Mouse (Mus musculus) kidney, adult 2 months (tissue): Measurements from ENCODE around the gene Ttc3. TPM values are rescaled to one million over a fixed set of nuclear protein-coding genes. Genes with fewer than 3 reads are reported as not detected.

Source experiments
- DNase-seq: peaks from one replicate; pipeline ENCODE4 v3.0.0; 2021
- H3K27ac ChIP-seq: fragments of 200-500 bp; 2 replicates; pipeline ENCODE4 v1.5.1; 2012; ENCODE audit warnings: low read depth, low read length, control low read depth, inconsistent platforms; ENCODE audit not compliant: insufficient read depth
- H3K27me3 ChIP-seq: fragments of 200-500 bp; replicated peaks from 2 replicates; pipeline ENCODE4 v1.6.1; 2012; ENCODE audit warnings: mild to moderate bottlenecking, moderate library complexity, low read length, inconsistent platforms; ENCODE audit not compliant: control insufficient read depth, insufficient read depth
- H3K36me3 ChIP-seq: fragments of 200-500 bp; 2 replicates; pipeline ENCODE4 v1.6.1; 2012; ENCODE audit warnings: mild to moderate bottlenecking, moderate library complexity, low read length, inconsistent platforms; ENCODE audit not compliant: control insufficient read depth, insufficient read depth
- H3K4me1 ChIP-seq: fragments of 200-500 bp; 2 replicates; pipeline ENCODE4 v1.6.1; 2011; ENCODE audit warnings: low read length; ENCODE audit not compliant: control insufficient read depth, insufficient read depth
- H3K4me3 ChIP-seq: fragments of 200-500 bp; 2 replicates; pipeline ENCODE4 v1.5.1; 2011; ENCODE audit warnings: mild to moderate bottlenecking, low read depth, low read length, control low read depth; ENCODE audit not compliant: insufficient read depth
- CTCF ChIP-seq: fragments of 200-500 bp; conservative IDR thresholded peaks from 2 replicates; pipeline ENCODE4 v1.5.1; 2011; ENCODE audit warnings: low read depth, mild to moderate bottlenecking, control low read depth, low read length, moderate library complexity, mixed read lengths; ENCODE audit not compliant: insufficient read depth, insufficient read length
- POLR2A ChIP-seq: fragments of 200-500 bp; IDR thresholded peaks from one replicate; pipeline ENCODE4 v1.6.1; 2011; ENCODE audit warnings: low read depth, low read length, control low read depth
- WGBS: fragments of 180-500 bp; shearing (Covaris S2); methylation state at CpG from one replicate; pipeline ENCODE4 v1.1.7; 2018; 5-methylcytosine and 5-hydroxymethylcytosine counted together
- polyA plus RNA-seq: library from polyadenylated mRNA; depleted of rRNA; stranded (reverse); fragments of >200 nt; gene quantifications from 2 replicates; pipeline ENCODE4 v1.2.3, GENCODE M21; 2012; rRNA removed

The Ttc3 gene
- polyA plus RNA-seq: 22.2 and 24.3 TPM in 2 replicates

- no peaks in the 10 kb centered on the region; the same call in 1 of the 2 replicates for H3K36me3 ChIP-seq
- peak; percentile 94 for DNase-seq
- peak within 1 kb of the TSS; percentile 83 for H3K4me3 ChIP-seq
- WGBS: under 1% methylated on average over 79 of the region's 79 CpGs
- TF ChIP-seq POLR2A (peak; percentile 46), CTCF (no peak)
- peak within 1 kb of the TSS; percentile 99 for H3K27ac ChIP-seq
- H3K27me3 ChIP-seq: no peaks in the 10 kb centered on the region
- peaks cover 6% of the 10 kb centered on the region; the same call in 1 of the 2 replicates for H3K4me1 ChIP-seq
Observed at GRCm38 (mm10) chr16:94370173-94370914, at the start of gene Ttc3. Gene Ttc3, plus strand, starts transcription at chr16:94370618.

DNA sequence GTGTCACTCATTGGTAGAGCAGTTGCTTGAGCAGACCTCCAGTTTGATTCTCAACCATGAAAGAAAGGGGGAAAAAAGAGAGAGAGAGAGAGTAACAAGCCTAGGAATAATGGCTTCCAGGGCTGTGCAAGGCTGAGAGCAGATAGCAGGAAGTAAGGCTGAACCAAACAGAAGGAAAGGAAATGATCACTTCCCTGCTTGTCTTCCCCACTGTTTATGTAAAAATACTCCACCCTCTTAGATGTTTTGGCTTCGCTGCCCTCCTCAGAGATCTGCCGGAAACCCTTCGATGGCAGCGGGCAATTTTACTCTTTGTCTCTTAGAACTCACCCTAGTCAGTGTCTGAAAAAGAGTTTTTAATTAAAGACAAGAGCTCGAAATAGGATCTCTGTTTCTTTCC, 46.7 kb upstream of the Ttc3 start:
- H3K27ac ChIP-seq: peak overlapping the region; percentile 68

DNA sequence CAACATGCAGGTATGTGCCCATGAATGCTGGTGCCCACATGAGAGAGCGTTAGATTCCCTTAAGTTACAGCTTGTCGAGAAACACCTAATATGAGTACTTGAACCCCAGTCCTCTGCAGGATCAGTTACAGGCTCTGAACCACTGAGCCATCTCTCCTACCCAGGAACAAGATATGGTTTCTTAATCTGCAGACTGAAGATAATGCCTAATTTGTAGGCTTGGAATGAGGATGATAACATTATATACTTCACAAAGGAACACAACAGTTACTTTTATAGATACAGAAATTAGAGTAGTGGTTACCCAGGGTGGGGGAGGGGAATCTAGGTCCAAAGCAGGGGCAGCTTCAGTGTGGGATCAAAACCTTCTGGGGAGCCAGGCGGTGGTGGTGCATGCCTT, 44.4 kb upstream of the Ttc3 start:
- WGBS: 90% methylated on average over 3 of the region's 3 CpGs
- H3K27ac ChIP-seq: no peak overlapping the region
- no peaks in the 10 kb centered on the region for H3K4me1 ChIP-seq
- no peak overlapping the region for H3K4me3 ChIP-seq
- TF ChIP-seq CTCF: no peak
- TF ChIP-seq POLR2A: no peak
- no peak for DNase-seq
- no peaks in the 10 kb centered on the region for H3K27me3 ChIP-seq
- H3K36me3 ChIP-seq: no peaks in the 10 kb centered on the region

More for the DNA sequence above, 46.7 kb upstream of the Ttc3 start:
- peak; percentile 48 for DNase-seq
- H3K4me3 ChIP-seq: no peak overlapping the region
- 59% methylated on average over 5 of the region's 5 CpGs for WGBS
- H3K27me3 ChIP-seq: no peaks in the 10 kb centered on the region
- H3K4me1 ChIP-seq: no peaks in the 10 kb centered on the region
- no peaks in the 10 kb centered on the region for H3K36me3 ChIP-seq
- no peak for TF ChIP-seq POLR2A
- no peak for TF ChIP-seq CTCF

GRCm38 (mm10) chr16:94327781-94328711, 42.4 kb upstream of the Ttc3 start, which contains the start of gene Ripply3:
Gene Ripply3, plus strand, starts transcription at chr16:94328420.
- WGBS: 2% methylated on average over 63 of the region's 63 CpGs
- Histone ChIP-seq H3K4me3 (peak within 1 kb of the TSS; percentile 64), H3K27me3 (no peaks in the 10 kb centered on the region), H3K36me3 (no peaks in the 10 kb centered on the region), H3K27ac (peak within 1 kb of the TSS; percentile 79), H3K4me1 (no peaks in the 10 kb centered on the region)
- TF ChIP-seq POLR2A (peak; percentile 74), CTCF (no peak)
- peak; percentile 89 for DNase-seq

DNA sequence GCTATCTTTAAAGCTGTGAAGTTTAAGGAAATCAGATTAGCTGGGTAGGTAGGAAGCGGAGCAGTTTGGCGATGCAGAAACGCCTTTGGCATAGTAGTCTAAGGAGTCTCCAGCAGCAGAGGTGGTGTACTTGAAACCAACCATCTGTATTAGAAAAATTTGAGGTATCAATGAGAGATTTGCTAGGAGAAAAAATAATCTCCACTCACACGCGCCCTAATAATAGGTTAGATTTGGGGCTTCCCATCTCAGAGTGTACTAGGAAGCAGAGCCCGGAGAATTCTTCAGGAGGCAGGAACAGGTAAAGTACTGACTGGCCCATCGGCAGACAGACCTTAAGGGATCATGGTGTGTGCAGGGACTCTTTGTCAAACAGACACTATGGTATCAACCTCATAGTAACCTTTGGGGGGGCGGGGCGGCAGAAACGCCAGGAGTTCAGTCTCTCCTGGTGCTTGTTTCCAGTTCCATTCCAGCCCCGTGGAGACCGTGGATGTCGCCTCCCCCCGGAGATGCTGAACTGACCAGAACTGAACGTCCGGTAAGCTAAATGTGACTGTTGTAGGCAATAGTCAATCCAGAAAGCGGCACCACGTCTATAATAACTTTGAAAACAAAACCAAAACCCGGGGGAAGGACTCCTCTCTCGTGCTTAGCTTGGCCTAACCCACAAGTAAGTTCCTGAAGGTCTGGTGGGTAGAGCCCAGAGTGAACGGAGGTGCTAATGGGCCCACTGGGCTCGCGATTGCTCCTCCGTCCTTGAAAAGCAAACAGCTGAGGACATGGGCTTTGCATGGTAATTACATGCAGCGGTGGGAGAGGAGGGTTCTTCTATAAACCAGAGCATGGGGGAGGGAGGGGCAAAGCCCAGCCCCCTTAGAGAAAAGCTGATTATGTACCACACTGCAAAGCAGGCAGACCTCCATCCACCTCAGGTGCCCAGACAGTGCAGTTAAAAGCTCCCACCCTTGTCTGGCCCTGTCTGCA, 41.2 kb upstream of the Ttc3 start:
- TF ChIP-seq CTCF (no peak), POLR2A (no peak)
- 34% methylated on average over 25 of the region's 25 CpGs for WGBS
- Histone ChIP-seq H3K4me1 (no peaks in the 10 kb centered on the region), H3K27me3 (no peaks in the 10 kb centered on the region), H3K27ac (no peak overlapping the region), H3K4me3 (peak overlapping the region; percentile 64), H3K36me3 (no peaks in the 10 kb centered on the region)
- peak; percentile 32 for DNase-seq

- H3K4me3 ChIP-seq: no peak overlapping the region
- 71% methylated on average over 5 of the region's 5 CpGs for WGBS
- no peaks in the 10 kb centered on the region for H3K4me1 ChIP-seq
- no peak for TF ChIP-seq CTCF
- TF ChIP-seq POLR2A: no peak
- H3K27ac ChIP-seq: no peak overlapping the region
- no peak for DNase-seq
- H3K27me3 ChIP-seq: no peaks in the 10 kb centered on the region
- no peaks in the 10 kb centered on the region for H3K36me3 ChIP-seq
Observed at GRCm38 (mm10) chr16:94330429-94330828, 40.0 kb upstream of the Ttc3 start.
